Mouse (Mus musculus): Measurements from ENCODE around the gene Tspan10. TPM values are rescaled to one million over a fixed set of nuclear protein-coding genes. Genes with fewer than 3 reads are reported as not detected.
A peak's percentile ranks its signal among the peaks of the same experiment; 100 is the strongest.
"Not testable (repeated sequence)": the region's sequence is repeated elsewhere in the genome, so short reads cannot be mapped to it uniquely, and the experiment has no call there.

Gene Tspan10
- total RNA-seq (2017): not detected in 2 replicates

GRCm38 (mm10) chr11:120442344-120442743, at the start of gene Tspan10:
Gene Tspan10 (plus strand): TSS chr11:120442644.
- ATAC-seq (replicated peaks; ENCODE audit: low read depth, poor library complexity, severe bottlenecking): no peak

- ATAC-seq (replicated peaks; ENCODE audit: low read depth, poor library complexity, severe bottlenecking): no peak
Measured at GRCm38 (mm10) chr11:120395661-120396060, 46.8 kb upstream of the Tspan10 start.

GRCm38 (mm10) chr11:120397602-120398001, 44.8 kb upstream of the Tspan10 start:
- no peak for ATAC-seq (replicated peaks; ENCODE audit: low read depth, poor library complexity, severe bottlenecking)

GRCm38 (mm10) chr11:120399319-120399718, 43.1 kb upstream of the Tspan10 start:
- ATAC-seq (replicated peaks; ENCODE audit: low read depth, poor library complexity, severe bottlenecking): peak; percentile 47; the same call in 1 of the 2 replicates

GRCm38 (mm10) chr11:120404814-120405213, 37.6 kb upstream of the Tspan10 start:
- ATAC-seq (replicated peaks; ENCODE audit: low read depth, poor library complexity, severe bottlenecking): peak; percentile 82

GRCm38 (mm10) chr11:120405867-120406266, 36.6 kb upstream of the Tspan10 start:
- ATAC-seq (replicated peaks; ENCODE audit: low read depth, poor library complexity, severe bottlenecking): peak; percentile 75

GRCm38 (mm10) chr11:120406445-120406844, 36.0 kb upstream of the Tspan10 start:
- no peak for ATAC-seq (replicated peaks; ENCODE audit: low read depth, poor library complexity, severe bottlenecking)

GRCm38 (mm10) chr11:120413621-120414020, 28.8 kb upstream of the Tspan10 start:
- ATAC-seq (replicated peaks; ENCODE audit: low read depth, poor library complexity, severe bottlenecking): not testable (repeated sequence)

- no peak for ATAC-seq (replicated peaks; ENCODE audit: low read depth, poor library complexity, severe bottlenecking)
Measured at GRCm38 (mm10) chr11:120417852-120418251, 24.6 kb upstream of the Tspan10 start.

- no peak for ATAC-seq (replicated peaks; ENCODE audit: low read depth, poor library complexity, severe bottlenecking)
Measured at GRCm38 (mm10) chr11:120418592-120418991, 23.9 kb upstream of the Tspan10 start.

- ATAC-seq (replicated peaks; ENCODE audit: low read depth, poor library complexity, severe bottlenecking): no peak
Measured at GRCm38 (mm10) chr11:120422651-120423568, 19.5 kb upstream of the Tspan10 start.

- ATAC-seq (replicated peaks; ENCODE audit: low read depth, poor library complexity, severe bottlenecking): peak; percentile 88
Measured at GRCm38 (mm10) chr11:120423569-120424295, 18.7 kb upstream of the Tspan10 start.

GRCm38 (mm10) chr11:120426727-120427126, 15.7 kb upstream of the Tspan10 start:
- ATAC-seq (replicated peaks; ENCODE audit: low read depth, poor library complexity, severe bottlenecking): no peak

- ATAC-seq (replicated peaks; ENCODE audit: low read depth, poor library complexity, severe bottlenecking): peak; percentile 93
Measured at GRCm38 (mm10) chr11:120437152-120437856, 5.1 kb upstream of the Tspan10 start, which contains the start of gene Nploc4. Gene Nploc4 (minus strand): TSS chr11:120437708.

GRCm38 (mm10) chr11:120437857-120438385, 4.5 kb upstream of the Tspan10 start:
- ATAC-seq (replicated peaks; ENCODE audit: low read depth, poor library complexity, severe bottlenecking): no peak

- ATAC-seq (replicated peaks; ENCODE audit: low read depth, poor library complexity, severe bottlenecking): no peak
Measured at GRCm38 (mm10) chr11:120442765-120443280, 379 bp downstream of the Tspan10 start.

GRCm38 (mm10) chr11:120444106-120444505, 1.7 kb downstream of the Tspan10 start:
- no peak for ATAC-seq (replicated peaks; ENCODE audit: low read depth, poor library complexity, severe bottlenecking)

- ATAC-seq (replicated peaks; ENCODE audit: low read depth, poor library complexity, severe bottlenecking): no peak
Measured at GRCm38 (mm10) chr11:120445475-120445874, 3.0 kb downstream of the Tspan10 start.

GRCm38 (mm10) chr11:120447179-120447578, 4.7 kb downstream of the Tspan10 start:
- no peak for ATAC-seq (replicated peaks; ENCODE audit: low read depth, poor library complexity, severe bottlenecking)

GRCm38 (mm10) chr11:120452246-120452645, 9.8 kb downstream of the Tspan10 start:
- no peak for ATAC-seq (replicated peaks; ENCODE audit: low read depth, poor library complexity, severe bottlenecking)
